Mouse (Mus musculus) frontal cortex, postnatal 14 days (tissue): Measurements from ENCODE around the gene Pole4.
"Not testable (repeated sequence)": the region's sequence is repeated elsewhere in the genome, so short reads cannot be mapped to it uniquely, and the experiment has no call there.

Experiments used
- DNase-seq, 2 experiments: peaks; one replicate each; pipeline ENCODE4 v3.0.0; 2022; ENCODE audit warnings: low spot score in 2 of 2

The Pole4 gene

DNA sequence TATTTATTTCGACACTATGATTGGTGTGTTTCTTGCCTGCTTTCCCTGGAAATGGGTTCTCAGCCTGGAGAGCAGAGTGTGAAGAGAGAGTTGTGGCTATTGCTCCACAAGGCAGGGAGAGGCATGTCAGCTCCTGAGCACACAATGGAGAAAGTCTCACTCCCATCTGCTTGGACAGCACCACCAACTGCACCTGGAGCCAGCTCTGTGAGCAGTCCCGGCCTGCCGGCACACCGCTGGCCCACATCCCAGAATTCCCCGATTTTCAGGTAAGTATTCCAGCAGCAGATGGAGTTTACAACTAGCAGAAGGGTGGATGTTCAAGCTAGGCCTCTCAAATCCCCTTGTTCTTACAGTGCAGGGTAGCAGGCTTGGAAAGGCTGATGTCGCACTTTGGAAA lies 10.1 kb upstream of the Pole4 start:
- DNase-seq: no peak

- no peak for DNase-seq
Measured at GRCm38 (mm10) chr6:82714841-82715240, 9.7 kb upstream of the Pole4 start.

DNA sequence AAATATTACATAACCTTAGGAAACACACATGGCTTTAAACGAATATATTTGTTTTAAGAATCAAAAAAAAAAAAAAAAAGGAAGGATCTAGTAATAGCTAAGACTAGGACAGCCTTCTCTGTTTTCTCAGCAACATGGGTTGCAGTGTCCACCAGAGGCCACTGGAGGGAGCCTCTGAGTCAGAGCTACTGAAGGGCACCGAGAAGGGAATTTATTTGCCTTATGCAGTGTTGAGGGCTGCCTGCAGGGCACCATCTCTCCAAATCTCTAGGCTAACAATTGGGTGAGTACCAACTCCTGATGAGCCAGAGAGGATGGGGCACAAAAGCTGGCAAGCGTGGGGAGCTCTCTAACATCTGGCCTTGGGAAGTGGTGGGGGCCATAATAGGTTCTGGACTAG lies 9.1 kb upstream of the Pole4 start:
- peak; percentile 61 to 76 for DNase-seq

DNA sequence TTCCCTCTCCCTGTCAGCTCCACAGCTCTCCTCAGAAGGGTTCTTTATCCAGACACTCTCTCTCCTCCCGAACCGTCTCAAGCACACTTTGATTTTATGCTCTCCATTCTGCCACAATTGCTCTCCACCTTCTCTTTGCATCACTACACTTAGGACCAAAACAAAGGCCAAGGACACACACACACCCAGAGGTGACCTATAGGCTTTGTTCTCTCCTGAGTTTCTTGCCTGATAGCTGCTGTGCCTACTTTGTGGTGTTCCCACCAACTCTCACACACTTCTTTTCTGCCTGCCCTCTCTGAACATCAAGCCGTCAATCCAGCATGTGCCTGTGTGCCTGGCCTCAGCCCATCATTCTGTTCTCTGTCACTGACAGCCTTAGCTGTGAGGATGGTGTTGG lies 2.6 kb upstream of the Pole4 start:
- DNase-seq: no peak

DNA sequence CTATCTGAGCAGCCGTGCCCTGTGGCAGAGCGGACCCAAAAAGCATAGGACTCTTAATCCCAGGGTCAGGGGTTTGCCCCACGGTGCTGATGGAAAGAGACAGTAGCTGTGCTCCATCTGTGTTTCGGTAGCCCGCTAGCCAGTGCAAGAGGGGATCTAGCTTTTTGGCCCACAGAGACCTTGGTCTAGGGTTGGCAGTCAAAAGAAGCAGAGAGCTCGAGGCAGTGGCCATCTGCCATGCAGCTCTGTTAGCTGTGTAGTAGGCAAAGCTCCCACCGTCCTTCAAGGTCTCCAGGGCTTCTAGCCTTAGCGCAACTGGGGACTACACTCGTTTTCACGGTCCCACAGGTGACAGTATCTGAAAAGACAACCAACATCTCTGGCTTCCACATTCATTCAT lies 2.1 kb upstream of the Pole4 start:
- no peak for DNase-seq

DNA sequence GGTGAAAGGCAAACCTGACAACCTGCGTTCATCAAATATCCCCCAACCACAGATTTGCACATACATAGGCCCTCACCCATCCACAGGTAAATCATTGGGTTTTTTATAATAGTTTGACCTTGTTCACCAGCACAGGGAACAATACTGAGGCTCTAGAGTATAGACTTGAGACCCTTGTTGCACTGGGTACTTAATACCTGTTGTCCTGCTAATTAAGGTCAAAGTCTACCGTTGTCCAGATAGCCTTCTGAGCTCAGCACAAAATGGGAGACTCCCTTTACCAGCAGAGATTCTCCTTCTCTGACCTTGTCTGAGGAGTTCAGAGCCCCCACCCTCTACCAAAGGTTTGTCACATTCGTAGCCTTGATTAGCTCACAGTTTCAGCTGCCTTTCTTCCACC lies 1.5 kb downstream of the Pole4 start:
- DNase-seq: no peak

DNA sequence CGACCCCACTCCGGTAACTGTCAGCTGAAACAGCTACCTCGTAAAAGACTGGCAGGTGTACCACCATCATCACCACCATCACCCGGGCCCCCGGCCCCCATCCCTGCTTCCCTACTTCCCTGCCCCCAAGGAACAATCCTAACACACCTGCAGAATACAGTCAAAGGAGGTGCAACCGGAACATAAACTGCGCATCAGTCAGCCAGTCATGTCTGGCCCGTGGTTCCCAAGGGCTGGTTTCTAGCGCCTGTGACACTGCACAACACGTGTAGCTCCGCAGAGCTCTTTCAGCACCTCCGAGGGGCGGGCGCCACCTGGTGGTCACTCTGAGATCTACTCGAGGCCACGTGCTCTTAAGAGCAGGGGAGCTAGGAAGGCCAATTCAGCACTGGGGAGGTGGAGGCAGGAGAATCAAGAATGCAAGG lies 2.6 kb downstream of the Pole4 start:
- DNase-seq: peak; percentile 58 to 80

DNA sequence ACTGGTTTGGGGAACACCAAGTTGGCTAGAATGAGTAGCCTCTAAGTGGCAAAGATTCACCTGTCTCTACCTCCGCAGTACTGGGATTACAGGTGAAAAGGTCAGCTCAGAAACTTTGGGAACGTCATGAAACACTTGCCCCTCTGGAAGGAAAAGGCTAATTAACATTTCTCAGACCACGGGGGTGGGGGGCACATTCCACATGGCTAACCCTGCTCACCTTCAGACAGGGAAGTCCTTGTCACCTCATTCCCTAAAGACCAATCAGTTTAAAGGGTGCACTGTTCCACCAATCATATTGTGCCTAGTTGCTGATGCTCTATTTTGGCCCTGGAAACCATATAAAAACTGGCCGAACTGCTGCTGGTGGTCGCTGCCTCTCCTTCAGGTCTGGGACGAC lies 3.9 kb downstream of the Pole4 start:
- DNase-seq: no peak

DNA sequence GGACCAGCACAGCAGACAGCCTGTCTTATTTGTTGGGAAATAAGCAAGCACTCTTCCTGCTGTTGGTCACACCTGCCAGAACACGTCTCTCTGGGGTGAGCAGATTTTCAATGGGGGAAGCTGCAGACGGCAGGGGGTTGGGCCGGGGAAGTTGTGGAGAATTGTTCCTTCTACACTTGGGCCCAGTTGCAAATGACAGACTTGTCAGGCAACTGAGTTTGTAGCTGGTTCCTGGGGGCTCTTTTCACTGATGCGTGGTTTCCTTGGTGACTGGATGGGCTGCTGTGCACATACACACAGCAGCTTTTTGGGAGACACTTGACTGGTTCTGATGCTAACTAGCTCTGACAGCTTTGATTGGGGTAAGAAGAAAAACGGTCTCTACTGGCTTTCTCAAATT lies 5.3 kb downstream of the Pole4 start:
- no peak for DNase-seq

DNA sequence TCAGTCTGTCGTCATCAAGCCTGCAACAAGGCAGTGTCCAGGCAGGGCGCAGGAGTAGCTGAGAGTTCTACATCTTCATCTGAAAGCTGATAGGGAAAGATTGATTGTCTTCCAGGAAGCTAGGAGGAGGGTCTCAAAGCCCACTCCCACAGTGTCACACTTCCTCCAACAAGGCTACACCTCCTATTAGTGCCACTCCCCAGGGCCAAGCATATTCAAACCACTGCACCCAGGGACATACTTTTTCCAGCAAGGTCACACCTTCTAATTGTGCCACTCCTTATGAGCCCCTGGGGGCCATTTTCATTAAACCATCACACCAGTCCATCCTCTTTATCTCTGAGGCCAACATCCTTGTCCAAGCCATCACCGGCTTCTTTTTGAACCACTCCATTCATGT lies 8.4 kb downstream of the Pole4 start:
- DNase-seq: no peak

GRCm38 (mm10) chr6:82694668-82695067 lies 10.5 kb downstream of the Pole4 start:
- DNase-seq: no peak

GRCm38 (mm10) chr6:82689474-82689873 lies 15.7 kb downstream of the Pole4 start:
- DNase-seq: no peak

DNA sequence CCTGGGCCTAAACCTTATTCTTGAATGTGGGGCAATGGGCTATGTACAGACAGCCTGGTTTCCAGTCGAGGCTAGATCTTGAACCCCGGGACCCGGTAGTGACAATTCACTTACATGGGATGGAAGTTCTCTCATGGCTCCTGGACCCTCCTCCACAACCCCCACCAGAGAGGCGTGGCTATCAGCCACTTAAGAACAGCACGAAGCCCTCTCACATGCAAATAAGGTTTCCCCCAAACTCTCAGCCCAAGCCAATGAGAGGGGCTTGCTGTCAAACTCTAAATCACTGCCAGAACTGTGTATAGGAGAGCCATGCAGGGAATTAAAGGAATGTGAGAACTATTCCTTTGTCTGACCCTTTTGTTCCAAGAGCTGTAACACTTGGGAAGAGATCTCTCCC lies 16.6 kb downstream of the Pole4 start:
- DNase-seq: not testable (repeated sequence)

GRCm38 (mm10) chr6:82684136-82684535 lies 21.0 kb downstream of the Pole4 start:
- no peak for DNase-seq

- DNase-seq: not testable (repeated sequence)
Measured at GRCm38 (mm10) chr6:82679286-82679685, 25.9 kb downstream of the Pole4 start.

GRCm38 (mm10) chr6:82677629-82678028 lies 27.5 kb downstream of the Pole4 start:
- not testable (repeated sequence) for DNase-seq

- no peak for DNase-seq
Measured at GRCm38 (mm10) chr6:82666480-82666879, 38.7 kb downstream of the Pole4 start.

DNA sequence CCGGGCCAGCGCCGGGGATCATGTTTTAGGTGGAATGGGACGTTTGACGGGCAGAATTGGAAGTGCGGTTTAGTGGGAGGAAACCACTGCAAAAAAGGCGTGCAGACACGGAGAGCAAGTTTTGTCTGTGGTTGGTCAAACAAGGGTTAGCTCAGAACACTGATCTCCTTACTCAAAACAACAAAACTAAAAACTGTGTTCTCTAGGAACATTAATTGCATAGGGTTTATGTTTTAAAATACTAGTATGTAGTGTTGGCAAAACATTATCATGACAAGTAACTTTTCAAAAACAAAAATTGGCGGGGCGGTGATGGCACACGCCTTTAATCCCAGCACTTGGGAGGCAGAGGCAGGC lies 52.0 kb downstream of the Pole4 start:
- no peak for DNase-seq

GRCm38 (mm10) chr6:82652521-82653168 lies 52.5 kb downstream of the Pole4 start:
- DNase-seq: peak; percentile 85 to 88

DNA sequence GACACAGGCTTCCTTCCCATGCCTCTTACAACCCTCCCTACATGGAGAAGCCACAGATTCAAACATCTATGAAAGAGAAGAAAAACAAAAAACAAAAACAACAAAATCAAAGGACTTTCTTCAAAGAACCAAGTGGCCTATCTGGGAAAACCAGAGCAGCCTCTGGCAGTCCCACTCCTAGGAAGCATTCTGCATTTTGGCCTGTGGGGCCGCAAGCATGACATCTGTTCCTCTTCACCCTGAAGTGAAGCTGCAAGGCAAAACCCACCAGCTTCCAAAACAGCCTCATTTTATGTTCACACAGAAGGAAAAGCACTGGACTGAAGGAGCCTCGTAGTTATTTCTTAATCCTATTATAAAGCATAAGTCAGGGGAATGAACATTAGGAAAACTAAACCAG lies 56.1 kb downstream of the Pole4 start:
- no peak for DNase-seq

DNA sequence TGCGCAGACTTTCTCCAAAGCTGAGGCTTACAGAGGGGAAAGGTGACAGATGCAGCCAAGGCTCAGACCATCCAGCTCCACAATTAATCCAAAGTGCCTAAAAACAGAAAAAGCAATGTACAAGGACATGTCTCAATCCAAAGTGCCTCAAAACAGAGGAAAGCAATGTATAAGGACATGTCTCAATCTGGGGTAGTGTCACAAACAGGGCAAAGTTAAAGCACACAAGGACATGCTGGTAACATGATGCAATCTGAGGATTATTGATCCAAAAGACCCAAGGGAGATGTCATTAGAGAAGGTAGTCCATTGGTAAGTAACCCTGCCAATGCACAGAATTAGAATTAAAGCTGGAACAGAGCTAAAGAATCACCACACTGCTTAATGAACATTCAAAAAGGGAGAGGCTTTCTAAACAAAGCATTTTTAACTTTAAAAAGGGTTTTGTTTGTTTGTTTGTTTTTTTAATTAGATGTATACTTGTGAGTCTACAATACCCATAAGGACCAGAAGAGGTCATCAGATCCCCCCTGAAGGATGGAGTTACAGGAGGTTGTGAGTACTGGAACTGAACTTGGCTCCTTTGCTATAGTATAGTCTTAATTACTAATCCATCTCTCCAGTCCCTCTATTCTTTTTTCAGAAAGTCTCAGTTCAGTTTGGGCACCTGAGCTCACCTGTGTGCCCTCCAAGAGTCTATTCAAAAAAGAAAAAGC lies 57.1 kb downstream of the Pole4 start:
- DNase-seq: no peak

DNA sequence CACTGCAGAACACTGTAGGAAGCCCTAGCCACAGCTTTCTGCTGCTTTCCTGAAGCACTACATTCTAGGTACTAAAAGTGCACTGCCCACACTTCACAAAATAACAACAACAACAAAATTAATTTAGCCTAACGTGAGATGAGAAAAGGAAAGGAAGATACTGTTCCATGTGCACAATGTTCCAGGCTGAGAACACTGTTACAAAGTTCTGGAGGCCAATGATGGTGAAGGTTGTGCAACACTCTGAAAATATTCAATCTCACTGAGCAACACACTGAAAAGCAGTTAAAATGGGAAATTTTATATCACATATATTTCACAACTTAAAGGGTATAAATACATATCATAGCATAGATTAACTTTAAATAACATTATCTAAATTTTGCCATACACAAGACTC lies 58.2 kb downstream of the Pole4 start:
- no peak for DNase-seq

DNA sequence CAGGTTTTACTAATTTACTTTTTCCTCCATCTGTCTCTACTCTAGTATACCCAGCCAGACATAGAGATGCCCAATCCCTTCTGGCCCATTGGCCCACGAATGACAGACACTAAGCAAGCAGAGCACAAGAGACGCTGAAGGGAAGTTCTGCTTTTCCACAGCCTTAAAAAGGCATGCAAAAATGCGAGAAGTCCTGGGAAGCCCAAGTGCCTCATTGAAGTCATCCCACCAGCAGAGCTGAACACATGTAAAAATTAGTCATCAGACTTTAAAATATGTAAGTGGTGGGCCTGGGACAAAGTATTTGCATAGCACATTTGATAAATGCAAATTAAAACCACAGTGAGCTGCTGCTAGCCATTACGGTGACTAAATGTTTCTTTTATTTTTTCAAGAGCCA lies 65.1 kb downstream of the Pole4 start:
- peak; percentile 13 to 22 for DNase-seq

DNA sequence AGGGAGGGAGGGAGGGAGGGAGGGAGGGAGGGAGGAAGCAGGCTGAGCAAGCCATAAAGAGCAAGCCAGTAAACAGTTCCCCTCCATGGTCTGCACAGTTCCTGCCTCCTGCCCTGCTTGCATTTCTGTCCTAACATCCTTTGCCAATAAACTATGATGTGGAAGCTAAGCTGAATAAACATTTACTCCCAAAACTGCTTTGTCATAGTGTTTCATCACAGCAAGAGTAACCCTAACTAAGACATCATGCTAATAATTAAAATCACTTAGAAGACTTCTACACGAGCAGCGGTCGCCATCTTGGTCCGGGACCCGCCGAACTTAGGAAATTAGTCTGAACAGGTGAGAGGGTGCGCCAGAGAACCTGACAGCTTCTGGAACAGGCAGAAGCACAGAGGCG lies 79.8 kb downstream of the Pole4 start:
- DNase-seq: not testable (repeated sequence)
